Mouse (Mus musculus) midbrain, embryonic 12.5 days (tissue): ENCODE results near the gene Lpin1. TPM values are rescaled to one million over a fixed set of nuclear protein-coding genes. Genes with fewer than 3 reads are reported as not detected.

ENCODE experiments used
- ATAC-seq: fragments of 200-750 bp; cut with Nextera tagmentation; 2 replicates; pipeline ENCODE4 v1.8.0; 2017; ENCODE audit warnings: low read depth, moderate TSS enrichment, moderate library complexity; ENCODE audit not compliant: low FRiP score
- H3K27ac ChIP-seq: fragments of 300-500 bp; sonication (generic); replicated peaks from 2 replicates; pipeline ENCODE4 v1.5.1; 2016; ENCODE audit warnings: mild to moderate bottlenecking
- H3K27me3 ChIP-seq: fragments of 300-500 bp; sonication (generic); 2 replicates; pipeline ENCODE4 v1.6.1; 2016; ENCODE audit warnings: mild to moderate bottlenecking
- H3K36me3 ChIP-seq: fragments of 300-500 bp; sonication (generic); 2 replicates; pipeline ENCODE4 v1.6.1; 2016
- H3K4me1 ChIP-seq: fragments of 300-500 bp; sonication (generic); 2 replicates; pipeline ENCODE4 v1.6.1; 2016
- H3K4me2 ChIP-seq: fragments of 300-500 bp; sonication (generic); replicated peaks from 2 replicates; pipeline ENCODE4 v1.6.1; 2016; ENCODE audit warnings: mild to moderate bottlenecking, moderate library complexity
- H3K4me3 ChIP-seq: fragments of 300-500 bp; sonication (generic); 2 replicates; pipeline ENCODE4 v1.5.1; 2016; ENCODE audit warnings: mild to moderate bottlenecking
- H3K9ac ChIP-seq: fragments of 300-500 bp; sonication (generic); replicated peaks from 2 replicates; pipeline ENCODE4 v1.6.1; 2016; ENCODE audit warnings: mild to moderate bottlenecking, moderate library complexity
- H3K9me3 ChIP-seq: fragments of 300-500 bp; sonication (generic); 2 replicates; pipeline ENCODE4 v1.6.1; 2016; ENCODE audit warnings: mild to moderate bottlenecking
- WGBS: fragments of 180-500 bp; shearing (Covaris S2); methylation state at CpG from one replicate; pipeline ENCODE4 v1.1.7; 2016; 5-methylcytosine and 5-hydroxymethylcytosine counted together
- polyA plus RNA-seq: library from polyadenylated mRNA; unstranded; fragments of >200 nt; fragmentation: Nextera tagmentation; extraction: Ambion mirVana; gene quantifications from 2 replicates; pipeline ENCODE4 v1.2.1, GENCODE M21; 2016

Lpin1 gene
- polyA plus RNA-seq, 1 experiment from 2014 or later = 17.8 TPM

DNA sequence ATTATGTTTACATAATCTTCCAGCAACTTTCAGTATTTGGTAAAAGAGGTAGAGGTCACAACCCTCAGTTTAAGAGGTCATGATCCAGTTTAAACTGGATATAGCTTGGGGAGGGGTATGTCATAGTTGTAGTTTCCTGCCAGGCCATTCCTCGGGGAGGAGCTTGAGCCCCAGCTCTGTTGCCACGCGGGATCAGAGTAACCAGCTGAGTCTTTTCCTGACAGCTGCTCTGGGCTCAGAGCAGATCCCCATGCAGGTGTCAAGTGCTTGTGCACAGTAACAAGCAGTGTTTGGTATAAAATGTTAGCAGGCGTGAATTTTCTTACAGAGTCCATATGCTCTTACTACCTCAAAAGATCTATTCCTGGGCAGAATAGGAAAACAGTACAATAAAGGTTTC lies 112.8 kb downstream of the Lpin1 start:
- Histone ChIP-seq H3K4me1 (no peaks in the 10 kb centered on the region), H3K27me3 (no peaks in the 10 kb centered on the region), H3K36me3 (no peaks in the 10 kb centered on the region), H3K9me3 (peaks cover 6% of the 10 kb centered on the region; the same call in 1 of the 2 replicates), H3K27ac (no peak overlapping the region), H3K4me2 (no peak overlapping the region), H3K9ac (no peak overlapping the region), H3K4me3 (no peak overlapping the region)
- WGBS = 38% methylated on average over 4 of the region's 4 CpGs
- 0 out of 2 replicates have a peak, but pooled peaks have one; percentile 30 for ATAC-seq

GRCm38 (mm10) chr12:16492713-16493112 lies 118.1 kb downstream of the Lpin1 start:
- ATAC-seq = no peak
- no peak overlapping the region for H3K27ac ChIP-seq
- H3K36me3 ChIP-seq = no peaks in the 10 kb centered on the region
- H3K9me3 ChIP-seq = no peaks in the 10 kb centered on the region
- no peak overlapping the region for H3K4me2 ChIP-seq
- no peak overlapping the region for H3K9ac ChIP-seq
- no peak overlapping the region for H3K4me3 ChIP-seq
- 76% methylated on average over 6 of the region's 6 CpGs for WGBS
- H3K4me1 ChIP-seq = no peaks in the 10 kb centered on the region
- H3K27me3 ChIP-seq = no peaks in the 10 kb centered on the region

GRCm38 (mm10) chr12:16488899-16489298 lies 121.9 kb downstream of the Lpin1 start:
- H3K36me3 ChIP-seq = no peaks in the 10 kb centered on the region
- ATAC-seq = no peak

GRCm38 (mm10) chr12:16487453-16487852 lies 123.3 kb downstream of the Lpin1 start:
- Histone ChIP-seq H3K4me2 (no peak overlapping the region), H3K9ac (no peak overlapping the region), H3K27me3 (no peaks in the 10 kb centered on the region), H3K36me3 (no peaks in the 10 kb centered on the region), H3K9me3 (no peaks in the 10 kb centered on the region), H3K4me3 (no peak overlapping the region), H3K4me1 (no peaks in the 10 kb centered on the region), H3K27ac (no peak overlapping the region)
- WGBS = 65% methylated on average over 2 of the region's 2 CpGs
- ATAC-seq = no peak

More at GRCm38 (mm10) chr12:16488899-16489298, 121.9 kb downstream of the Lpin1 start:
- Histone ChIP-seq H3K4me3 (no peak overlapping the region), H3K4me2 (no peak overlapping the region), H3K27ac (no peak overlapping the region), H3K4me1 (no peaks in the 10 kb centered on the region), H3K27me3 (no peaks in the 10 kb centered on the region), H3K9me3 (no peaks in the 10 kb centered on the region), H3K9ac (no peak overlapping the region)

Other genes with a start within 250 kb of the Lpin1 start
- gene Ntsr2, start 42.4 kb upstream of the Lpin1 start, polyA plus RNA-seq = 0.14 TPM in 1 of 2 replicates, not detected in the other
- gene Greb1, start 189.9 kb upstream of the Lpin1 start, polyA plus RNA-seq = 7.0 and 9.8 TPM in 2 replicates
- 77.6 and 83.8 TPM in 2 replicates for gene E2f6, start 200.0 kb upstream of the Lpin1 start, polyA plus RNA-seq